Mouse (Mus musculus) kidney, embryonic 15.5 days (tissue): ENCODE results near the gene Vash2. TPM values are rescaled to one million over a fixed set of nuclear protein-coding genes. Genes with fewer than 3 reads are reported as not detected.
"Not testable (repeated sequence)": the region's sequence is repeated elsewhere in the genome, so short reads cannot be mapped to it uniquely, and the experiment has no call there.

Experiments used
- ATAC-seq: fragments of 200-750 bp; cut with Nextera tagmentation; replicated peaks from 2 replicates; pipeline ENCODE4 v1.8.0; 2017; ENCODE audit warnings: moderate TSS enrichment; ENCODE audit not compliant: low FRiP score
- H3K27ac ChIP-seq: fragments of 300-500 bp; sonication (generic); 2 replicates; pipeline ENCODE4 v1.5.1; 2015; ENCODE audit warnings: mild to moderate bottlenecking, inconsistent platforms
- H3K27me3 ChIP-seq: fragments of 300-500 bp; sonication (generic); 2 replicates; pipeline ENCODE4 v1.6.1; 2015; ENCODE audit warnings: inconsistent platforms
- H3K36me3 ChIP-seq: fragments of 300-500 bp; sonication (generic); 2 replicates; pipeline ENCODE4 v1.6.1; 2015; ENCODE audit warnings: inconsistent platforms
- H3K4me1 ChIP-seq: fragments of 300-500 bp; sonication (generic); 2 replicates; pipeline ENCODE4 v1.6.1; 2015; ENCODE audit warnings: inconsistent platforms
- H3K4me2 ChIP-seq: fragments of 300-500 bp; sonication (generic); 2 replicates; pipeline ENCODE4 v1.6.1; 2015; ENCODE audit warnings: moderate library complexity, mild to moderate bottlenecking, inconsistent platforms
- H3K4me3 ChIP-seq: fragments of 300-500 bp; sonication (generic); replicated peaks from 2 replicates; pipeline ENCODE4 v1.5.1; 2015; ENCODE audit warnings: mild to moderate bottlenecking, inconsistent platforms
- H3K9ac ChIP-seq: fragments of 300-500 bp; sonication (generic); 2 replicates; pipeline ENCODE4 v1.6.1; 2015; ENCODE audit warnings: mild to moderate bottlenecking, inconsistent platforms
- H3K9me3 ChIP-seq: fragments of 300-500 bp; sonication (generic); replicated peaks from 2 replicates; pipeline ENCODE4 v1.6.1; 2016; ENCODE audit warnings: inconsistent platforms
- WGBS: fragments of 180-500 bp; shearing (Covaris S2); methylation state at CpG from one replicate; pipeline ENCODE4 v1.1.7; 2015; ENCODE audit warnings: mixed read lengths; 5-methylcytosine and 5-hydroxymethylcytosine counted together
- polyA plus RNA-seq: library from polyadenylated mRNA; unstranded; fragments of >200 nt; fragmentation: Nextera tagmentation; extraction: Ambion mirVana; gene quantifications from 2 replicates; pipeline ENCODE4 v1.2.1, GENCODE M21; 2015

Gene Vash2
- polyA plus RNA-seq, 1 experiment from 2014 or later: 30.8 TPM

- H3K9me3 ChIP-seq: no peaks in the 10 kb centered on the region
- H3K4me3 ChIP-seq: no peak overlapping the region
- no peak overlapping the region for H3K4me2 ChIP-seq
- H3K27me3 ChIP-seq: no peaks in the 10 kb centered on the region
- H3K27ac ChIP-seq: no peak overlapping the region
- ATAC-seq: peak; percentile 79
- H3K36me3 ChIP-seq: peaks cover 94% of the 10 kb centered on the region
- no peak overlapping the region for H3K9ac ChIP-seq
- H3K4me1 ChIP-seq: no peaks in the 10 kb centered on the region
- WGBS: 47% methylated on average over 6 of the region's 6 CpGs
Observed at GRCm38 (mm10) chr1:190944109-190944760, 34.9 kb downstream of the Vash2 start.

DNA sequence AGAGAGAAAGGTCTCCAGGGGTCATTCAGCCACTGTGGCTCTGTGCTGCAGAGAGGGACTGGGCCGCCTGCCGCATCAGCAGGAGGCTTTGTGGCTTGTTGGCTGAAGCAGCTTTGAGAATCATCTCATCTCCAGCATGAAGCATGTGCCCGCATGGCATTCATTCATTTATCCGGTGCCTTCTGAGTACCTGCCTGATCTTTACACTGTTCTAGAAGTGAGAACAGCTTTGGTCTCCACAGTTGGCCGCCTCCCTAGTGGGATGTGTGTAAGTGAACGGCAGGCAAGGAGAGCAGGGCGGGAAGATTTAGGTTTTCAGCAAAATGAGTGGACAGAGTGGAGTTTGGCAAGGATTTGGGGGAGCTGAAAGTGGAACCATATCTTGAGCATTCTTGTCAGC lies 39.3 kb downstream of the Vash2 start:
- H3K27ac ChIP-seq: no peak overlapping the region
- H3K4me2 ChIP-seq: no peak overlapping the region
- H3K4me3 ChIP-seq: no peak overlapping the region
- no peaks in the 10 kb centered on the region for H3K9me3 ChIP-seq
- no peaks in the 10 kb centered on the region for H3K4me1 ChIP-seq
- WGBS: 90% methylated on average over 7 of the region's 7 CpGs
- H3K27me3 ChIP-seq: no peaks in the 10 kb centered on the region
- ATAC-seq: no peak
- peaks cover 90% of the 10 kb centered on the region for H3K36me3 ChIP-seq
- no peak overlapping the region for H3K9ac ChIP-seq

GRCm38 (mm10) chr1:190930181-190930580 lies 48.9 kb downstream of the Vash2 start:
- 89% methylated on average over 6 of the region's 6 CpGs for WGBS
- Histone ChIP-seq H3K27me3 (no peaks in the 10 kb centered on the region), H3K4me3 (no peak overlapping the region), H3K4me1 (peaks cover 16% of the 10 kb centered on the region), H3K9ac (no peak overlapping the region), H3K4me2 (no peak overlapping the region), H3K36me3 (peaks cover 22% of the 10 kb centered on the region), H3K27ac (no peak overlapping the region), H3K9me3 (no peaks in the 10 kb centered on the region)
- no peak for ATAC-seq

GRCm38 (mm10) chr1:190929010-190929695 lies 49.9 kb downstream of the Vash2 start:
- no peaks in the 10 kb centered on the region for H3K9me3 ChIP-seq
- H3K4me1 ChIP-seq: peaks cover 16% of the 10 kb centered on the region
- peak overlapping the region; percentile 71 for H3K4me3 ChIP-seq
- H3K27ac ChIP-seq: peak overlapping the region; percentile 99
- H3K27me3 ChIP-seq: no peaks in the 10 kb centered on the region
- peak overlapping the region; percentile 64 for H3K4me2 ChIP-seq
- 7% methylated on average over 27 of the region's 27 CpGs for WGBS
- ATAC-seq: peak; percentile 31
- H3K9ac ChIP-seq: peak overlapping the region; percentile 81
- peaks cover 12% of the 10 kb centered on the region for H3K36me3 ChIP-seq

GRCm38 (mm10) chr1:190928370-190929009 lies 50.6 kb downstream of the Vash2 start:
- under 1% methylated on average over 53 of the region's 79 CpGs for WGBS
- H3K4me2 ChIP-seq: peak overlapping the region; percentile 64
- peaks cover 5% of the 10 kb centered on the region for H3K36me3 ChIP-seq
- H3K4me1 ChIP-seq: peaks cover 16% of the 10 kb centered on the region
- no peaks in the 10 kb centered on the region for H3K27me3 ChIP-seq
- peak overlapping the region; percentile 99 for H3K27ac ChIP-seq
- peak overlapping the region; percentile 81 for H3K9ac ChIP-seq
- H3K9me3 ChIP-seq: no peaks in the 10 kb centered on the region
- peak; percentile 98 for ATAC-seq
- peak overlapping the region; percentile 71 for H3K4me3 ChIP-seq

DNA sequence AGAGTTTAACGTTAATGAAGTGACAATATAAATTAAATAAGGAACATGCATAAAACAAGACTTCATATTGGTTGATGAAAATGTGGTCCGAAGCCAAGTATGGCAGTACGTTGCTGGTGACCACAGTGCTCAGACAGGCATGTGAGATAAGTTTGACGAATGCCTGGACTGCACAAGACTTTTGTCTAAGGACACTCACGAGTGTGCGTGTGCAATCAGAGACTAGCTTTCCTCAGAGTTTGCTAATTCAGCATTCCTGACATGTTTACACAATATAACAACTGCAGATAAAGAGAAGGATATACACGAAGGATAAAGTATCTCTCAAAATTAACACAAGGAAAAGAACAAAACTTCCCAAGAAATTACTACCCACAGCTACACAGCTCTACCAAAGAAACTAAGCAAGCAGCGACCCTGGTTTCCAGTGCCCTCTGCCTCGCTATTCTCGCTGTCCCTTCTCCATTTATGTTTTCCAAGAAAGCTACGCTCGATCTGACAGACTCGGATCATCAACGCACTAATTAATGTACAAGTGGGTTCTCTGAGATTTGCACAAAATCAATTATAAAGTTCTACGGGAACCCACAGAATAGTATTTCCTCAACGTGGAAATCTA lies 51.2 kb downstream of the Vash2 start:
- no peak for ATAC-seq
- peak overlapping the region; percentile 81 for H3K9ac ChIP-seq
- H3K4me2 ChIP-seq: peak overlapping the region; percentile 64
- 17% methylated on average over 16 of the region's 16 CpGs for WGBS
- peaks cover 16% of the 10 kb centered on the region for H3K4me1 ChIP-seq
- H3K36me3 ChIP-seq: peaks cover 2% of the 10 kb centered on the region; the same call in 1 of the 2 replicates
- peak overlapping the region; percentile 71 for H3K4me3 ChIP-seq
- no peaks in the 10 kb centered on the region for H3K9me3 ChIP-seq
- H3K27me3 ChIP-seq: no peaks in the 10 kb centered on the region
- H3K27ac ChIP-seq: peak overlapping the region; percentile 99

DNA sequence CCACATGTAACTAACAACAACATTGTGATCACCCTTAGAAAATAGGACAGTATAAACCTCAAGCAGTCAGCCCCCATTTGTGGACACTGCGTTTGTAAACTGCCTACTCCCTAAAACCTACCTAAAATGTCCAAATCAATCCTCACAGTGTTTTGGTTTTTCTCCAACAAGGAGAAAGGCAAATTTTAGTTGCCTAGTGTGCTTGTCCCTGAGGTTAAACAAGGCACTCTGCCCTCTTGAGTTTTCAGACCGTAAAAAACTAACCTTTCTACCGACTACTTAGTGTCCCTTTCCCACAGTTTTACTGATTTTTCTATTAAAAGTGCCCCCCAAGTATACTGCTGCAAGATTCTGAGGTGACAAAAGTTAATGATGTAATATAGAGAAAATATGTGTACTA lies 51.8 kb downstream of the Vash2 start:
- Histone ChIP-seq H3K4me2 (0 out of 2 replicates have a peak overlapping the region, but pooled peaks have one; percentile 64), H3K9me3 (no peaks in the 10 kb centered on the region), H3K36me3 (no peaks in the 10 kb centered on the region)

GRCm38 (mm10) chr1:190924812-190925211 lies 54.3 kb downstream of the Vash2 start, which contains the start of gene Angel2:
Gene Angel2 (plus strand): TSS chr1:190925112.
- not testable (repeated sequence) for H3K4me3 ChIP-seq, H3K9ac ChIP-seq, ATAC-seq, H3K9me3 ChIP-seq, H3K27ac ChIP-seq, H3K27me3 ChIP-seq, H3K36me3 ChIP-seq, H3K4me2 ChIP-seq
- 83% methylated on average over 3 of the region's 3 CpGs for WGBS
- H3K4me1 ChIP-seq: peaks cover 11% of the 10 kb centered on the region

More for the DNA sequence above, 51.8 kb downstream of the Vash2 start:
- H3K4me1 ChIP-seq: peaks cover 16% of the 10 kb centered on the region
- 81% methylated on average over 3 of the region's 3 CpGs for WGBS
- no peak for ATAC-seq
- no peak overlapping the region for H3K9ac ChIP-seq
- no peak overlapping the region for H3K27ac ChIP-seq
- H3K27me3 ChIP-seq: no peaks in the 10 kb centered on the region
- H3K4me3 ChIP-seq: 0 out of 2 replicates have a peak overlapping the region, but pooled peaks have one; percentile 71

DNA sequence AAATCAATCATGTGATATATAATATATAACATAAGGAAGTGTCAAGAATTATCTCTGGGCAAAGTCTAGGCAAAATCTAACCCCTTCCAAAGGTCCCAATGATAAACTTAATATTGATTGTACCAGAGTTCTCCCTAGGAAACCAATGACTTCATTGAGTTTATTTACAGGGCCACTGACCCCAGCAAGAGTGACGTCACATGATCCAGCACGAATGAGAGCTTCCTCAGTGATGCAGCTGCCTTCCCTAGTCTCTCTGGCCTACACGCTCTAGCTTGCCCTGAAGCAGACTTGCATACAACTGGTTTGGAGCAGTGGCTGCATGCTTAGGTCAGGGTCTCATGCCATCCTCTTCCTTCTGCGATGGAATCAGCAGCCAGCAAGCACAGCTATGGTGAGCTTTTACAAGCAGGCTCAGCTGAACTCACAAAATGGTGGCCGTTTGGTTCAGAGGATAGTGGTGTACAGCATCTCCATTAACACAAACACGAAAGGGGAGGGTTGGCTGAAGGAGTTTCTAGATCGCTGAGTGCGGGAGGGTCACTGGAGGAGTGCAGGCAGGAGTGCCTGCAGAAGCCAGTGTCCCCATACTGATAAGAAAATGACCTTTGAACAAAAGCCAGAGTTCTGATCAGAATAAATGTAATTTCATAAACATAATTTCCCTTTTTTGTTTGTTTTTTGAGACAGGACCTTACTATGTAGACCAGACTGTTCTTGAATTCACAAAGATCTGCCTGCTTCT lies 59.2 kb downstream of the Vash2 start:
- ATAC-seq: no peak
- Histone ChIP-seq H3K36me3 (no peaks in the 10 kb centered on the region), H3K27me3 (no peaks in the 10 kb centered on the region), H3K4me2 (no peak overlapping the region), H3K4me3 (no peak overlapping the region), H3K9ac (no peak overlapping the region), H3K9me3 (no peaks in the 10 kb centered on the region), H3K27ac (no peak overlapping the region), H3K4me1 (no peaks in the 10 kb centered on the region)
- 65% methylated on average over 8 of the region's 8 CpGs for WGBS

DNA sequence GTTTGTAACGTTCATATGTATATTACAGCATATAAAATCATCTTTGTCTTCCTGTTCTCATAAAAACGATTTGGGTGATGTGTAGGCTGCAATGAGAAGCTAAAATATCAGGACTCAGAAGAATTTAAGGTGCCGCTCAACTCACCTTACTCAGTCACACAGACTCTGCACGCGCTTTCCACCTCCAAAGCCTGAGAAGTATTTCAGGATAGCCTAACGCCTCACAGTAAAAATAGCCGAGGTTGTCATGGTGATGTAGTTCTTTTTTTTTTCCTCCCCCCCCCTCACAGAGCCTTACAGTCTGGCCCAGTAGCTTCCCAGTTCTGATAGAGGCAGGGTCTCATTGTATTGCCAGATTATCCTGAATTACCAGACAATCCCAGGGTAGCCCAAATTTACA lies 60.2 kb downstream of the Vash2 start:
- no peak overlapping the region for H3K9ac ChIP-seq

GRCm38 (mm10) chr1:190912623-190913022 lies 66.5 kb downstream of the Vash2 start:
- Histone ChIP-seq H3K9ac (no peak overlapping the region), H3K9me3 (no peaks in the 10 kb centered on the region), H3K4me3 (no peak overlapping the region), H3K27me3 (no peaks in the 10 kb centered on the region), H3K36me3 (no peaks in the 10 kb centered on the region), H3K27ac (no peak overlapping the region), H3K4me1 (peaks cover 16% of the 10 kb centered on the region), H3K4me2 (no peak overlapping the region)
- no peak for ATAC-seq
- 52% methylated on average over 1 of the region's 1 CpGs for WGBS

More for the DNA sequence above, 60.2 kb downstream of the Vash2 start:
- H3K4me2 ChIP-seq: no peak overlapping the region
- H3K4me1 ChIP-seq: no peaks in the 10 kb centered on the region
- no peaks in the 10 kb centered on the region for H3K9me3 ChIP-seq
- ATAC-seq: no peak
- 67% methylated on average over 7 of the region's 7 CpGs for WGBS
- H3K4me3 ChIP-seq: no peak overlapping the region
- no peak overlapping the region for H3K27ac ChIP-seq
- no peaks in the 10 kb centered on the region for H3K27me3 ChIP-seq
- no peaks in the 10 kb centered on the region for H3K36me3 ChIP-seq
